Comparison of ENCODE assay signal across 8 mouse cellular contexts in the genomic region with DNA sequence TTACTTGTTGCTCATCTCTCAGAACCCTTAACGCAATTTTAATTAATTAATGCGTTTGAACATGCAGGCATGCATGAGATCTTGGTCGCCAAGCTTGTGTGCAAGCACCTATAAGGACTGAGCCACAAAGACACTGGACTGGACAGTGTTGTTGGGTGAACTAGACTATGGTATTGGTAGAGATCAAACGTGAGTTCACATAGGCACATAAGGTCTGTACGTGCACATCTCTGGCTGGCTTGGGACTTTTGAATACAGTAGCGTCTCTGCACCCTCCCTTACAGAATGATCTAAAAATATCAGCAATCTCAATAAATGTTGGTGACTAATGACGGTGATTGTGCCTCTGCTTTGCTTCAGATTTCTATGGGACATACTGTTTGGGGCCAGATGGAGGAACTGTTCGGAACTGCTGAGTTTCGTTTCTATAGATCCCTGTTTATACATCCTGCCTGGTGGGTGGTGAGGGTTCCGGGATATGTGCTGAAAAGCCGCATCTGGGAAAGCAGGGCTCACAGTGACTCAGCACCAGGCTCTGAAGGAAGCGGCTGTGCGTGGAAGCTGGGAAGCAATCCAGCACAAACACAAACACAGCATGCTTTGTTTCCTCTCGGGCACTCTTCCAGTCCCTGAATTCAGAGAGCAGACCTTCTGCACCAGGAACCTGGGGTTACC. TPM values are rescaled to one million over a fixed set of nuclear protein-coding genes. Genes with fewer than 3 reads are reported as not detected.
A peak's percentile ranks its signal among the peaks of the same experiment; 100 is the strongest.
DNase-seq lines count a peak whose midpoint lies in the region; ATAC-seq and TF ChIP-seq lines count a peak whose summit lies in the region.

No protein-coding gene starts in this region.

- WGBS in hindbrain, postnatal 0 days = 32% methylated on average over 14 of the region's 14 CpGs

- intact Hi-C loops in gastrocnemius, adult 2 months (cut with DNase I) = no loop called here

- peak; percentile 91 for ATAC-seq in hindbrain, postnatal 0 days

- H3K4me1 ChIP-seq in hindbrain, postnatal 0 days (ENCODE audit: insufficient read depth, low read length) = peaks cover 10% of the 10 kb centered on the region; the same call in 1 of the 2 replicates

- no peaks in the 10 kb centered on the region for H3K36me3 ChIP-seq in hindbrain, postnatal 0 days (ENCODE audit: insufficient read depth, low read length)

- H3K9ac ChIP-seq in hindbrain, postnatal 0 days (replicated peaks; ENCODE audit: low read length) = no peak overlapping the region

- H3K4me3 ChIP-seq in gastrocnemius, adult 2 months = peak overlapping the region; percentile 57
- H3K4me3 ChIP-seq in hindbrain, postnatal 0 days (ENCODE audit: low read length) = no peak overlapping the region

- H3K9me3 ChIP-seq in hindbrain, postnatal 0 days (ENCODE audit: low read length) = no peaks in the 10 kb centered on the region

- peak overlapping the region; percentile 44 for H3K4me2 ChIP-seq in hindbrain, postnatal 0 days (ENCODE audit: low read depth, low read length)

- H3K27ac ChIP-seq in gastrocnemius, adult 2 months = peak overlapping the region; percentile 43; the same call in 1 of the 2 replicates
- H3K27ac ChIP-seq in hindbrain, postnatal 0 days = peak overlapping the region; percentile 41; the same call in 1 of the 2 replicates

- peak; percentile 91 for DNase-seq in adipocyte (ENCODE audit: low spot score)
- DNase-seq in cerebellum, postnatal 14 days = peak; percentile 83 to 85
- peak; percentile 46 for DNase-seq in gastrocnemius, adult 2 months
- peak; percentile 84 for DNase-seq in hindbrain, postnatal 0 days (ENCODE audit: low spot score)
- DNase-seq in left cerebral cortex, adult 11 months (ENCODE audit: low spot score) = peak; percentile 87
- DNase-seq in lung, postnatal 10 days = peak; percentile 78
- peak; percentile 73 for DNase-seq in right cerebral cortex, postnatal 14 days
- DNase-seq in urinary bladder, postnatal 4 days (ENCODE audit: low spot score in 2 of 2) = no peak

- H3K27me3 ChIP-seq in hindbrain, postnatal 0 days (ENCODE audit: insufficient read depth, low read length) = no peaks in the 10 kb centered on the region

- TF ChIP-seq CTCF in gastrocnemius, adult 2 months (IDR thresholded peaks at IDR 0.05) = no peak
- no peak for TF ChIP-seq CTCF in hindbrain, postnatal 0 days (IDR thresholded peaks at IDR 0.05; ENCODE audit: low read depth)

RNA-seq across cellular contexts. Expression of gene Erich3, which starts 28.4 kb away (rescaled TPM):
- total RNA-seq in gastrocnemius, adult 2 months (2021) = under 1 TPM; 0.03 to 0.14 TPM
- 2.0 and 2.7 TPM in 2 replicates for total RNA-seq in hindbrain, postnatal 0 days (2014; rRNA removed)
- 2.5 and 3.1 TPM in 2 replicates for polyA plus RNA-seq in hindbrain, postnatal 0 days (2015; fragmentation: Nextera tagmentation; extraction: Ambion mirVana)

Comparison
In these comparisons a context has a peak if more than half of its experiments do, and no peak if none do; other contexts are left out.
1. DNase-seq: peak in adipocyte (single experiment), cerebellum, postnatal 14 days (2 of 2), gastrocnemius, adult 2 months (single experiment), hindbrain, postnatal 0 days (single experiment), left cerebral cortex, adult 11 months (single experiment), lung, postnatal 10 days (single experiment) and right cerebral cortex, postnatal 14 days (single experiment); none in urinary bladder, postnatal 4 days (0 of 2).